Mouse (Mus musculus): ENCODE measurements around the gene Nsa2. TPM values are rescaled to one million over a fixed set of nuclear protein-coding genes. Genes with fewer than 3 reads are reported as not detected.
A peak's percentile ranks its signal among the peaks of the same experiment; 100 is the strongest.

Nsa2 gene
- polyA plus RNA-seq, 1 experiment from 2014 or later, result 71.9 TPM

DNA sequence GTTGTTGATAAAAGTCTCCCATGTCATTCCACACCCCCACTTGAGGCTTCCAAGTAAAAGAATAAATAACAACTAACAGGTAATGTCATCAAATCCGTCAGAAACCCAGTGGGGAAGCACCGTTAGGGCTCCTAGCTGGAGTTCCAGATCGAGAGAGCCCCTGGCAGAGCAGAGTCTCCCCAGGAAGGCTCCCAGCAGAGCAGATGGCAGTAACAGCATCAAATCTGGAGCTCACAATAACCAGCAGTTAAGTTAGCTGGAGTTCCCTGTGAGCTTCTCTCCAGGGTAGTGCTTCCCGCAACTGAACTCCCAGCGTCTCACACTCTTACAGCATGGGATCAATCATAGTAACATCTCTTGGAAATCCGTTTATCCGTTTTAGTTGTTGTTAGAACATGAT lies 32.7 kb downstream of the Nsa2 start:
- WGBS, result 79% methylated on average over 7 of the region's 7 CpGs
- H3K9me3 ChIP-seq (ENCODE audit: control insufficient read depth, low read length), result no peaks in the 10 kb centered on the region

DNA sequence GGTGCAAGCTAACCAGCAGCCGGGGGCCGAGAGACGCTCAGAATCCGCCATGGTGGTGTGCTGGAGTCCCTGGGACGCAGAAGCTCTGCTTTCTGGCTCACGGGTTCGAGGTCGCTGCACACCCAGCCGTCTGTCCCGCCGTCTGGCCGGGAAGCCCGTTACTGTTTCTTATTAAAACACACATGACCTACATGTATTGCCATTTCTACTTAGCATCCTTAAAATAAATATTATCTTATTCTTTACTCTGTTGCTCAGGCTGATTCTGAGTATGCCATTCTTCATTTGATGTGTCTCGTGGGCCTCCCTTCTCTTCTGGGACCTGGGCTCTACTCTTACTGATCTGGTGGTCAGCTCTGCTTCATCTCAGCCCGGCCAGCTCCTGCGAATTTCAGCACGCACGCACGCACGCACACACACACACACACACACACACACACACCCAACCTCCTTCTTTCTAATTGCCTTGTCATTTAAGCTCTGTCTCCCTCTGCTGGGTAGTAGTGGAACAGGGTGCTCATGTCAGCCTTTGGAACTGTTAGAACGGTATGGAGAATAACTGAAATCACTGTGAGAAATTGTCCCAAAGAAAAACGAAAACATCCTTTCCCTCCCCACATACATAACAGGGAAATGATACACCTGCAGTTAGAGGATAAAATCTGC lies 38.4 kb downstream of the Nsa2 start, which contains the start of gene Gm6169:
Gm6169 (minus strand) TSS at position 51 of the 666 bp plus-strand sequence.
- no peaks in the 10 kb centered on the region for H3K4me1 ChIP-seq (replicated peaks; ENCODE audit: control insufficient read depth, insufficient read depth, low read length)
- ATAC-seq (replicated peaks; ENCODE audit: low FRiP score) (peak; percentile 49; the same call in 1 of the 2 replicates), DNase-seq (ENCODE audit: low spot score) (peak; percentile 72)
- H3K4me3 ChIP-seq (ENCODE audit: low read depth, low read length), result no peak within 1 kb of the TSS
- H3K27me3 ChIP-seq (ENCODE audit: control insufficient read depth, insufficient read depth, low read length), result no peaks in the 10 kb centered on the region
- no peaks in the 10 kb centered on the region; the same call in 1 of the 2 replicates for H3K36me3 ChIP-seq (ENCODE audit: control insufficient read depth, insufficient read depth, low read length)
- H3K27ac ChIP-seq (ENCODE audit: low read depth, low read length), result no peak within 1 kb of the TSS
- H3K9ac ChIP-seq (ENCODE audit: low read length), result no peak within 1 kb of the TSS
- H3K4me2 ChIP-seq (ENCODE audit: low read depth, low read length, severe bottlenecking), result no peak within 1 kb of the TSS
- 81% methylated on average over 21 of the region's 22 CpGs for WGBS
- H3K9me3 ChIP-seq (ENCODE audit: control insufficient read depth, low read length), result no peaks in the 10 kb centered on the region

More for the DNA sequence above, 32.7 kb downstream of the Nsa2 start:
- Histone ChIP-seq H3K36me3 (ENCODE audit: control insufficient read depth, insufficient read depth, low read length) (no peaks in the 10 kb centered on the region), H3K27me3 (ENCODE audit: control insufficient read depth, insufficient read depth, low read length) (no peaks in the 10 kb centered on the region), H3K4me1 (replicated peaks; ENCODE audit: control insufficient read depth, insufficient read depth, low read length) (no peaks in the 10 kb centered on the region), H3K4me2 (ENCODE audit: low read depth, low read length, severe bottlenecking) (no peak overlapping the region), H3K27ac (ENCODE audit: low read depth, low read length) (no peak overlapping the region), H3K9ac (ENCODE audit: low read length) (no peak overlapping the region), H3K4me3 (ENCODE audit: low read depth, low read length) (no peak overlapping the region)
- DNase-seq (ENCODE audit: low spot score) (no peak), ATAC-seq (replicated peaks; ENCODE audit: low FRiP score) (no peak)

- Histone ChIP-seq H3K9ac (ENCODE audit: low read length) (no peak overlapping the region), H3K27me3 (ENCODE audit: control insufficient read depth, insufficient read depth, low read length) (no peaks in the 10 kb centered on the region), H3K4me2 (ENCODE audit: low read depth, low read length, severe bottlenecking) (no peak overlapping the region), H3K36me3 (ENCODE audit: control insufficient read depth, insufficient read depth, low read length) (no peaks in the 10 kb centered on the region; the same call in 1 of the 2 replicates), H3K4me1 (replicated peaks; ENCODE audit: control insufficient read depth, insufficient read depth, low read length) (no peaks in the 10 kb centered on the region), H3K4me3 (ENCODE audit: low read depth, low read length) (no peak overlapping the region), H3K27ac (ENCODE audit: low read depth, low read length) (no peak overlapping the region), H3K9me3 (ENCODE audit: control insufficient read depth, low read length) (no peaks in the 10 kb centered on the region)
- no peak for DNase-seq (ENCODE audit: low spot score)
- WGBS, result 90% methylated on average over 4 of the region's 4 CpGs
- no peak for ATAC-seq (replicated peaks; ENCODE audit: low FRiP score)
Observed at GRCm38 (mm10) chr13:97095726-97096125, 42.0 kb downstream of the Nsa2 start.

- no peaks in the 10 kb centered on the region for H3K9me3 ChIP-seq (ENCODE audit: control insufficient read depth, low read length)
- H3K4me3 ChIP-seq (ENCODE audit: low read depth, low read length), result no peak overlapping the region
- no peaks in the 10 kb centered on the region for H3K4me1 ChIP-seq (replicated peaks; ENCODE audit: control insufficient read depth, insufficient read depth, low read length)
- H3K4me2 ChIP-seq (ENCODE audit: low read depth, low read length, severe bottlenecking), result no peak overlapping the region
- no peaks in the 10 kb centered on the region for H3K36me3 ChIP-seq (ENCODE audit: control insufficient read depth, insufficient read depth, low read length)
- no peak overlapping the region for H3K27ac ChIP-seq (ENCODE audit: low read depth, low read length)
- H3K9ac ChIP-seq (ENCODE audit: low read length), result no peak overlapping the region
- WGBS, result 63% methylated on average over 3 of the region's 3 CpGs
- H3K27me3 ChIP-seq (ENCODE audit: control insufficient read depth, insufficient read depth, low read length), result no peaks in the 10 kb centered on the region
- ATAC-seq (replicated peaks; ENCODE audit: low FRiP score) (no peak), DNase-seq (ENCODE audit: low spot score) (no peak)
Observed at GRCm38 (mm10) chr13:97088183-97088582, 49.6 kb downstream of the Nsa2 start.

DNA sequence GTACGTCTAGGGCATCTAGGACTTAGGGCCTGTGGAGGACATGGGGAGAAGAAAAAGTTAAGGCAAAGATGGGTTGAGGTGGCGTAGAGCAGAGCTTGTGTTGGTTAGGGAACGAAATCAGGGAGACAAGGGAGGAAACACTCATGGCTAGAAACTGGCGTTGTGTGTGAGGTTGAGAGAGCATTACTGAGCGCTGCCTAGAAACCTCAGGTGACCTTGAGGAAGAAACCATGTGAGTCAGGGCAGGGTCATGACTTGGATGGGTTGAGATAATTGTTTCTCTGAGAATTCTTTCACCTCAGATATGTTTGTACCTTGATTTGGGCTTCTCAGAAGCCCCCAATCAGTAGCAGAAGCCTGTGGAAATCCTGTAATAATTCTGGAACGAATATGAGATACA lies 50.3 kb downstream of the Nsa2 start:
- DNase-seq (ENCODE audit: low spot score) (no peak), ATAC-seq (replicated peaks; ENCODE audit: low FRiP score) (no peak)
- Histone ChIP-seq H3K27ac (ENCODE audit: low read depth, low read length) (no peak overlapping the region), H3K4me3 (ENCODE audit: low read depth, low read length) (no peak overlapping the region), H3K4me2 (ENCODE audit: low read depth, low read length, severe bottlenecking) (no peak overlapping the region), H3K27me3 (ENCODE audit: control insufficient read depth, insufficient read depth, low read length) (no peaks in the 10 kb centered on the region), H3K9me3 (ENCODE audit: control insufficient read depth, low read length) (no peaks in the 10 kb centered on the region), H3K4me1 (replicated peaks; ENCODE audit: control insufficient read depth, insufficient read depth, low read length) (no peaks in the 10 kb centered on the region), H3K9ac (ENCODE audit: low read length) (no peak overlapping the region), H3K36me3 (ENCODE audit: control insufficient read depth, insufficient read depth, low read length) (no peaks in the 10 kb centered on the region)
- 92% methylated on average over 6 of the region's 6 CpGs for WGBS

DNA sequence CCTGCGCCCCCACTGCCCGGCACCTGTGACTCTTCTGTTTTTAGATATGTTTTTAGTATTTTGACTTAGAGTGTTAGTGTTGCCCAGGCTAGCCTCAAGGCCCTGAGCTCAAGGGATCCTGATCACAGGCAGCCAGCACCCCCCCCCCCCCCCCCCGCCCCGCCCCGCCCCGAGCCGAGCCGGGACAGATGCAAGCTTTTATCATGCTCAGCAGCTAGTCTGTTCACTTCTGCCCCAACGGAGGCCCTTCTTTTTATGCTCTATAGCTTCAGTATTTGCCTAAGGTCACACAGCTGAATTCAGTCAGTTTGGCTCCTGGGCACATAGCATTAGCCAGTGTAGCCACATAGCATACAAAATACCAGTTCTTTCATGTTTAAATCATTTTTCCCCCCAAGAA lies 51.4 kb downstream of the Nsa2 start:
- 76% methylated on average over 7 of the region's 9 CpGs for WGBS
- Histone ChIP-seq H3K9ac (ENCODE audit: low read length) (no peak overlapping the region), H3K4me1 (replicated peaks; ENCODE audit: control insufficient read depth, insufficient read depth, low read length) (no peaks in the 10 kb centered on the region), H3K4me2 (ENCODE audit: low read depth, low read length, severe bottlenecking) (no peak overlapping the region), H3K27me3 (ENCODE audit: control insufficient read depth, insufficient read depth, low read length) (no peaks in the 10 kb centered on the region), H3K4me3 (ENCODE audit: low read depth, low read length) (no peak overlapping the region), H3K36me3 (ENCODE audit: control insufficient read depth, insufficient read depth, low read length) (no peaks in the 10 kb centered on the region), H3K27ac (ENCODE audit: low read depth, low read length) (no peak overlapping the region), H3K9me3 (ENCODE audit: control insufficient read depth, low read length) (no peaks in the 10 kb centered on the region)
- DNase-seq (ENCODE audit: low spot score) (no peak), ATAC-seq (replicated peaks; ENCODE audit: low FRiP score) (no peak)

DNA sequence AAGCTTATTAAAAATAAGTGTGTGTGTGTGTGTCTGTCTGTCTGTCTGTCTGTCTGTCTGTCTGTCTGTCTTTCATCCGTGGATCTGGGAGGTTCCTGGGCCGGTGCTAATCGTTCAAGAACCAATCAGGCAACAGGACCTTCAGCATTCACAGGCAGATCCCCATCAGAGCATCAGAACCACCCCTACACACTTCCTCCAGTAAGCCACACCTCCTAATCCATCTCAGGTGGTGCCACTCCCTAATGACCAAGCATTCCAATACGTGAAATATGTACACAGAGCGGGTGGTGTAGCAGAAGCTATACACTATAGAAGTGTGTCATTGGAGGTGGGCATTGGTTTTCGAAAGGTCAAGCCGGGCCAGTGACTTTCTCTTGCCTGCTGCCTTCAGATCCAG lies 55.3 kb downstream of the Nsa2 start:
- no peaks in the 10 kb centered on the region for H3K36me3 ChIP-seq (ENCODE audit: control insufficient read depth, insufficient read depth, low read length)
- DNase-seq (ENCODE audit: low spot score) (no peak), ATAC-seq (replicated peaks; ENCODE audit: low FRiP score) (no peak)
- H3K27ac ChIP-seq (ENCODE audit: low read depth, low read length), result no peak overlapping the region
- no peaks in the 10 kb centered on the region for H3K9me3 ChIP-seq (ENCODE audit: control insufficient read depth, low read length)
- H3K27me3 ChIP-seq (ENCODE audit: control insufficient read depth, insufficient read depth, low read length), result no peaks in the 10 kb centered on the region
- no peak overlapping the region for H3K9ac ChIP-seq (ENCODE audit: low read length)
- H3K4me3 ChIP-seq (ENCODE audit: low read depth, low read length), result no peak overlapping the region
- H3K4me2 ChIP-seq (ENCODE audit: low read depth, low read length, severe bottlenecking), result no peak overlapping the region
- no peaks in the 10 kb centered on the region for H3K4me1 ChIP-seq (replicated peaks; ENCODE audit: control insufficient read depth, insufficient read depth, low read length)
- 94% methylated on average over 7 of the region's 7 CpGs for WGBS

- Histone ChIP-seq H3K27me3 (ENCODE audit: control insufficient read depth, insufficient read depth, low read length) (no peaks in the 10 kb centered on the region), H3K36me3 (ENCODE audit: control insufficient read depth, insufficient read depth, low read length) (no peaks in the 10 kb centered on the region), H3K9me3 (ENCODE audit: control insufficient read depth, low read length) (no peaks in the 10 kb centered on the region), H3K27ac (ENCODE audit: low read depth, low read length) (no peak overlapping the region), H3K4me1 (replicated peaks; ENCODE audit: control insufficient read depth, insufficient read depth, low read length) (no peaks in the 10 kb centered on the region), H3K4me2 (ENCODE audit: low read depth, low read length, severe bottlenecking) (no peak overlapping the region), H3K4me3 (ENCODE audit: low read depth, low read length) (no peak overlapping the region), H3K9ac (ENCODE audit: low read length) (no peak overlapping the region)
- DNase-seq (ENCODE audit: low spot score) (no peak), ATAC-seq (replicated peaks; ENCODE audit: low FRiP score) (no peak)
- WGBS, result 92% methylated on average over 3 of the region's 3 CpGs
Observed at GRCm38 (mm10) chr13:97080615-97081014, 57.1 kb downstream of the Nsa2 start.

DNA sequence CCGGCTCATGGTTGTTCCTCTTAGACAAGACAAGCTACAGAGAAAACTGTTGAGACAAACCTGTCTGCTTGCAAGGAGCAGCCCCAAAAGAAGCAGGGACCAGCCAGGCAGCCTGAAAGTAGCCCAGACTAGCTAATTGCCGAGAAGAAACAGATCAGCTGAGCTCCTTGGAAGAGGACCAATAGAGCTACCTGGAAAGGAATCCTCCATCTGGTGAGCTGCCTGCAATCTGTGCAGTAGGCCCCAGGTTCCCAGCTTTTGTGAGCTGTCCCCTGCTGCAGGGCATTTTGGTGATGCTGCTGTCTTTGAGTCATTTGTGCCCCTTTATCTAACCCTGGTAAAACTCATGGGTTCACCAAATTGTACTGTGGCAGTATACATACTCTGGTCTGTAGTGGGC lies 57.5 kb downstream of the Nsa2 start:
- no peak overlapping the region for H3K27ac ChIP-seq (ENCODE audit: low read depth, low read length)
- H3K9ac ChIP-seq (ENCODE audit: low read length), result no peak overlapping the region
- ATAC-seq (replicated peaks; ENCODE audit: low FRiP score), result no peak
- no peak for DNase-seq (ENCODE audit: low spot score)
- no peak overlapping the region for H3K4me3 ChIP-seq (ENCODE audit: low read depth, low read length)
- 82% methylated on average over 2 of the region's 2 CpGs for WGBS
- H3K9me3 ChIP-seq (ENCODE audit: control insufficient read depth, low read length), result no peaks in the 10 kb centered on the region
- H3K27me3 ChIP-seq (ENCODE audit: control insufficient read depth, insufficient read depth, low read length), result no peaks in the 10 kb centered on the region
- no peaks in the 10 kb centered on the region for H3K4me1 ChIP-seq (replicated peaks; ENCODE audit: control insufficient read depth, insufficient read depth, low read length)
- H3K36me3 ChIP-seq (ENCODE audit: control insufficient read depth, insufficient read depth, low read length), result no peaks in the 10 kb centered on the region
- H3K4me2 ChIP-seq (ENCODE audit: low read depth, low read length, severe bottlenecking), result no peak overlapping the region
